Mouse (Mus musculus) CH12.LX (cell line): ENCODE results near the gene Fgfr2.

Experiments
- CTCF ChIP-seq, 2 experiments: IDR thresholded peaks in 1 of 2; conservative IDR thresholded peaks in 1 of 2; 2 replicates each; pipeline ENCODE4 v1.5.1; 2011 to 2012; ENCODE audit warnings: low read depth in 2 of 2, low read length in 2 of 2, improper control_type of control experiment in 1 of 2, inconsistent platforms in 1 of 2, mild to moderate bottlenecking in 1 of 2, moderate library complexity in 1 of 2
- E2F4 ChIP-seq: IDR thresholded peaks from 2 replicates; pipeline ENCODE4 v1.6.1; 2011; ENCODE audit warnings: low read depth, low read length, improper control_type of control experiment; ENCODE audit not compliant: insufficient replicate concordance
- GABPA ChIP-seq: IDR thresholded peaks from 2 replicates; pipeline ENCODE4 v1.6.1; 2012; ENCODE audit warnings: low read depth, low read length, improper control_type of control experiment, inconsistent platforms; ENCODE audit not compliant: insufficient replicate concordance
- HCFC1 ChIP-seq: IDR thresholded peaks from 2 replicates; pipeline ENCODE4 v1.6.1; 2012; ENCODE audit warnings: low read depth, mild to moderate bottlenecking, inconsistent platforms, low read length, improper control_type of control experiment
- JUND ChIP-seq: conservative IDR thresholded peaks from 2 replicates; pipeline ENCODE4 v1.6.1; 2011; ENCODE audit warnings: low read depth, low read length, improper control_type of control experiment
- MAX ChIP-seq: IDR thresholded peaks from 2 replicates; pipeline ENCODE4 v1.6.1; 2011; ENCODE audit warnings: low read length, improper control_type of control experiment
- MYC ChIP-seq: IDR thresholded peaks from 2 replicates; pipeline ENCODE4 v1.6.1; 2011; ENCODE audit warnings: low read depth, mild to moderate bottlenecking, improper control_type of control experiment, low read length
- POLR2A ChIP-seq: IDR thresholded peaks from 2 replicates; pipeline ENCODE4 v1.6.1; 2011; ENCODE audit warnings: low read depth, mild to moderate bottlenecking, improper control_type of control experiment, low read length
- RCOR1 ChIP-seq: conservative IDR thresholded peaks from 2 replicates; pipeline ENCODE4 v1.6.1; 2012; ENCODE audit warnings: low read depth, mild to moderate bottlenecking, inconsistent platforms, low read length, improper control_type of control experiment
- TBP ChIP-seq: conservative IDR thresholded peaks from 2 replicates; pipeline ENCODE4 v1.6.1; 2011; ENCODE audit warnings: low read depth, low read length, improper control_type of control experiment
- TCF12 ChIP-seq: IDR thresholded peaks from 2 replicates; pipeline ENCODE4 v1.6.1; 2014; ENCODE audit warnings: low read depth, mild to moderate bottlenecking, inconsistent platforms, low read length, improper control_type of control experiment
- ZKSCAN1 ChIP-seq: IDR thresholded peaks from 2 replicates; pipeline ENCODE4 v1.6.1; 2012; ENCODE audit warnings: low read depth, inconsistent platforms, low read length, improper control_type of control experiment, borderline replicate concordance
- ZMIZ1 ChIP-seq: IDR thresholded peaks from 2 replicates; pipeline ENCODE4 v1.6.1; 2012; ENCODE audit warnings: low read depth, mild to moderate bottlenecking, inconsistent platforms, low read length, improper control_type of control experiment

DNA sequence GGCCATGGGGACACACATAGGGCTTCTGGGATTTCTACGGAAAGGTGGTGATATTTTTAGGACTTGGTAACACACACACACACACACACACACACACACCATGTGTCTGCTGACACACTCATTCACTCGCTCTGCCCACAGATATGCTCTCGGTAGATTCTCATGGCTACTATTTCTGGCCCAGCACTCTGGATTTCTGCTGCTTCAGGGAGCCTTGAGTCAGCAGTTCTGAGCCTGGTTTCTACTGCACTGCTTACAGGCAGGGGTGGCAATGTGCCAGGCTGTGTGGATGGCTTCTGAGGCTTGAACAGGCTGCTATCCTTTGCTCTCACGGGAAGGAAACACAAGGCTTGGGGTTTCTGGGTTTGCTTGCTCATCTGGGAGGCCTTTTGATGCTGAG lies 2441.4 kb downstream of the Fgfr2 start:
- TF ChIP-seq CTCF (conservative IDR thresholded peaks at IDR 0.05 in 1 of 2, IDR thresholded peaks at IDR 0.05 in 1 of 2; ENCODE audit: low read depth in 2 of 2, low read length in 2 of 2) = no peak
- no peak for TF ChIP-seq E2F4
- no peak for TF ChIP-seq HCFC1
- TF ChIP-seq POLR2A = no peak
- TF ChIP-seq TCF12 = no peak
- no peak for TF ChIP-seq ZKSCAN1
- TF ChIP-seq TBP = no peak
- no peak for TF ChIP-seq MAX
- no peak for TF ChIP-seq JUND
- no peak for TF ChIP-seq GABPA
- no peak for TF ChIP-seq ZMIZ1
- no peak for TF ChIP-seq RCOR1
- TF ChIP-seq MYC = no peak
